Mouse (Mus musculus): ENCODE measurements around the gene Arsg.

Arsg gene

DNA sequence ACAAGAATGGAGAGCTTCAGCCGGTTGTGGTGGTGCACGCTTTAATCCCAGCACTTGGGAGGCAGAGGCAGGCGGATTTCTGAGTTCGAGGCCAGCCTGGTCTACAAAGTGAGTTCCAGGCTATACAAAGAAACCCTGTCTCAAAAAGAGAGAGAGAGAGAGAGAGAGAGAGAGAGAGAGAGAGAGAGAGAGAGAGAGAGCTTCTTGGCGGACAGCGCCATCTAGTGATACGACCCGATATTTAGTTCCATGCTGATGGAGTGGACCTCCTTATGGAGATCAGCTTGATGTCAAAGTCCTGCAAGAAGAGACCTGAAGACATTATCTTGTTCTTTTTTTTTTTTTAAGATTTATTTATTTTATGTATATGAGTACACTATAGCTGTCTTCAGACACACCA lies 145.9 kb downstream of the Arsg start:
- peak; percentile 49 to 68 for DNase-seq (ENCODE audit: low spot score in 2 of 2)

DNA sequence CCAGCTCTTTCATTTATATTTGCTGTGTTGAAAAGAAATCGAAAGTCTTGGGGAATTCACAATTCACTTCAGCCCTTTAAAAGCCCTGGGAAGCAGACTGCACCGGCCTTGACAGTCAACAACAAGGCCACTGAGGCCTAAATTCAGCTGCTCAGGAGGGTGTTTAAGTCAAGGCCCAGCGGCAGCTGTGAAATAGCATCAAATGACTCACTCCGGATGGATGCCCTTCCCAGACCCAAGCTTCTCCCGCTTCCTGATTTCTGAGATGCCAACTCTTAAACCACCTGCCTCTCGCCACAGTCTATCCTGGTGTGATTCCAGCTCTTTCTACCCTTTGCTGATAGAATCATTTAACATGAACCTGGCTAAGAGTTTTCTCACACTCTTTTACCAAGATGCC lies 147.2 kb downstream of the Arsg start:
- no peak for DNase-seq (ENCODE audit: low spot score in 2 of 2)

DNA sequence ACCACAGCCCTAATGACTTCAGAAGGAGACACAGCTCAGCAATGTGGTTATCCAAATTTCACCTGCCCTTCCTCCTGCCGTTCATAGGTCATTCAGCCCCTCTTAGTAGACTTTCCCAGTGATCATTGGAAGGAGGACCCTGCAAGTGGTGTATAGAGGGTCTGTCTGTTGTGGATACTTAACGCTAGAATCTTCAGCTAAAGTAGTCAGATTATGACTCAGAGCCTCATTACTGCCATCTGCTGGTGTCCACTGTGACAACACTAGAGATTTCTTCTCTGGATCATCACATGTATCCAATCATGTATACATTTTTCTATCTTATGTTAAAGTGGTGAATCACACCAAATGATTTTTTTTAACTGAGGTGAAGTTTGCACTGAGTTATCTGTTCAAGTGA lies 148.0 kb downstream of the Arsg start:
- DNase-seq (ENCODE audit: low spot score in 2 of 2) = peak; percentile 29 to 40

DNA sequence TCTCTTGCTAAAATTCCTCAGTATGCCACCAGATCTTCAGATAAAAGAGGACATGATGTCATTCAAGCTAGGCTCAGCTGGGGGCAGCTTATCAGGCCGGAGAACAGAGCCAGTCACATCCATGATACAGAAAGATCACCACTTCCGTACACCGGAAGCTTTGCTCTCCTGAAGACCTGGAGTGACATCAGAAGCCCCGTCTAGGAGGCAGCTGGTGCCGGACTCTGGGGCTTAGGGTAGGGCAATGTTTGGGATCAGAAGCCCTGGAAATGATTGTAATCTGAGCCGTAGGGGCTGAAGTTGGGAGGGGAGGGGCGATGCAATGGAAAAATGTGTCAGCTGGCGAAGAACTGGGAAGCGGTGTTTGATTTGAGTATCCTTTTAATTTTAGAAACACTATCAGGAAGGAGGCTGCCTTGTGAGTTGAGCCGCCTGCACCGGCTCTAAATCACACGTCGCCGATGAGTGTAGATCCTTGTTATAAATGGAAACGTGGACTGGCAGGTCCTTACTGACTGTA lies 149.4 kb downstream of the Arsg start:
- DNase-seq (ENCODE audit: low spot score in 2 of 2) = no peak
